Mouse (Mus musculus) kidney, adult 9 months (tissue): ENCODE measurements around the gene Eif4e1b.

ENCODE experiments used
- DNase-seq: peaks from one replicate; pipeline ENCODE4 v3.0.0; 2022

Gene Eif4e1b

DNA sequence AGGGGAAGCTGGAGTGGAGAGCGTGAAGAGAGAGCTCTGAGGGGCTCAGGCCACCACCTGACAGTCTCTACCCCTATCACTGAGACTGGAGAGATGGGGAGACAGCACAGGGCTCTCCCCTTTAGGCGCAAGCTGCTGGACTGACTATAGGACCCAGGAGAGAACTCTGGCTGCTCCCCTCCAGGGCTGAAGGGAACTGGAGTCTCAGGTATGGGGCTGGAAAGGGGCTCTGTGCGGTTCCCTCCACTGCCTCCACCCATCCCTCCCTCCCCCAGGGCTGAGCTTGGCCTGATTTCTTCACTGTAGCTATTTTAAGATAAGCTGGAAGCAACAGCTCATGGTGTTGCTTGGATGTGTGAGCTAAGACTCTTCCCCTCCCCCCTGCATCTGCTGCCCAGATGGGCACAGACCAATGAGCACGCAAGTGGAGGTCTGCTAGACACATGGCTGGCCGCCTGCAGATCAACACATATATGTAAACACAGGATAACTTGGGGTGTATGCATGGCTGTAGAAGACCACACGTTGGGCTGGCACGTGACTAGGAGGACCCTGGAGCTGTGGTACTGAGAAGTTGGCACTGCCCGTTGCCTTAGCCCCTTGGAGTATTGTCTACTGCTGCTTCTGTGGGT, 23.5 kb upstream of the Eif4e1b start:
- no peak for DNase-seq

DNA sequence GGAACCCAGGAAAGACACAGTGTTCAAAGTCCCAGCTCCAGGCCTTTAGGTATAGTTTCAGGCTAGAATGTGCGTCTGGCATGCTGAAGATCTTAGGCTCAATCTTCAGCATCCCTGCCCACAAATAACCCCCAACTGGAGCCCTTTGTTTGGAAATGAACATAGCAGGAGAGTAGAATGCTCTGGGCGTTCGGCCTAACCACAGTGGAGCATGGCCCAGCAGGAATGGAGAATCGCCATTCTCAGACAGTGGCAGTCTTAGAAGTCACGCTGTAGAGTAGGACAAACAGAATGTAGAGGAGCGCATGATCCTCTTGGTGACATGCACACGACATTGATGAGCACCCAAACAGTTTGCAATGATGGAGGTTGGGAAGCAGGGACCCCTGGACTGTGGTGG, 22.9 kb upstream of the Eif4e1b start:
- DNase-seq: no peak

DNA sequence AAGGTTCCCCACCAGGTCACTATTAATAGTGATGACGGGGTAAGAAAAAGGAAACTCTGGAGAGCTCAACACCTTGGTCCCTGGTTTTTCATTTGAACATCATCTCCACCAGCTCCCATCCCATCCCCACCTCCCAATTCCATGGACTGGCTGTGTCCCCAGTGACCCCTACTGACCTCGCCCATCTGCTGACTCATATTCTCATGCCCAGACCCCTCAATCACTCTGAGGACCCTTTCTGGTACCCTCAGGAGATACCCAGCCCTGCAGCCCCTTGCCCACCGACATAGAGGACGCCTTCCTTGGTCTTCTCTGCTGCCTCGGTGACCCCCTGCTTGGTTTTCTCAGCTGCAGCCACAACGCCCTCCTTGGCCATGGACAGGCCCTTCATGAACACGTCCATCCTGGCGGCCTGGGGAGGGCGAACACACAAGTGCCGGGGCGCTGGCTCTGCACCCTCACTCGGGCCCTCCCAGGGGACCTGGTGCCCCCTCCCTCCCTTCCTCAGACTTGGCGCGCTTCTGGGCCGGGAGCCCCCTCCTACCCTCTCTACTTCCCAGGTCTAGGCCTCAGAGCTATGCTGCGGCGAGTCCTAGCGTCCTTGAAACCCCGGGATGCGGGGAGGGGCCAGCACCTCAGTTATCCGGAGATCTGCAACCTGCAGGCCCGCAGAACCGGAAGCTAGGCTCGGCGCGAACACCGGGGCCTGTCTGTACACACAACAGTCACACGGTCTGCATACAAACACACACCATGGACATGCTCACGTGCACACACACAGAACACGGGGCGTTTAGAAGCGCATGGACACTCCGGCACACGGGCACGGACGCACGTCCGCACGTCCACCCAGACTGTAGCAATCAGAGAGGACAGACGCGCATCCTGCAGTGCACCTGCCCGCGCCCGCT, 18.3 kb upstream of the Eif4e1b start:
- no peak for DNase-seq

DNA sequence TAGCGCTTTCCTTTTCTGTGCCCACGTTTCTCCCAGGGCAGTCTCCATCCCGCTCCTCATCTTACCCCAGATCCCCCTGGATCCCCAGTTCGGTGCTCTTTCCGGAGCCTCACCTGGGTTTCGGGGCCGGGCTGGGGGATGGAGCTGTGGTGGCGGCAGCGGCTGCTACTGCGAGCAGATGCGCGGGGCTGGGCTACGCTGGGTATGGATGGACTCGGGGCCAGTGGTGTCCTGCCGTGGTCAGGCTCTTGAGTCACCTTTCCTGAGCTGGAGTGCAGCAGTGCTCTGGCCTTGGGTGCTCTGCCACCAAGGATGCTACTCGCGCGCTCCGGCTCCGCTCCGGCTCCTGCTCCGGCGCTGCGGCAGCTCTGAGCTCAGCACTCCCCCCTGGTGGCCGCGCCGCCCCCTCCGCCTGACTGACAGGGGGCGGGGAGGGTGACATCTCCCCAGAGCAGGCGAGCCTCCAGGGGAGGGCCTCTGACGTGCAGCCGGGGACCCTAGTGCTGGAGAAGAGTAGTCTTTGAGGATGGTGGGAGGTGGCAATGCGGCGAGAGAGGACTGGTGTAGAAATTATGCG, 17.5 kb upstream of the Eif4e1b start, which contains the start of gene Sncb:
Gene Sncb, minus strand, starts transcription at position 404 of the 577 bp plus-strand sequence.
- DNase-seq: peak; percentile 23

DNA sequence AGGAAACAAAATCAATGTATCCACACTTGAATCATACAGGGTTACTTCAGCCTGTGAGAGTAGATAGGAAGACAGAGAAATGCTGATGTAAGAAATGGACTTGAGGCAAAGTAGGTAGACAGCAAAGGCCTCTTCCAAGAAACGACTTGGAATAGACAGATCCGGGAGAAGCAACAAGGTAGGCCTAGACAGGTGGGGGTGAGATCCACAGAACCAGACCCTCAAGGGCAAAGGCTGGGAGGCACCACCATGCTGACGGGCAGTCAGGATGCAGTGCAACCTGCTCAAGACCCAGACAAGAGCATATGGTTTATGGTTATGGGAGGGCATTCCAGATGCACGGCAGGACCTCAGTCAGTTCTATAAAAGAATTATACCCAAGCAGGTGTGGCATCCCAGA, 16.8 kb upstream of the Eif4e1b start:
- DNase-seq: no peak

DNA sequence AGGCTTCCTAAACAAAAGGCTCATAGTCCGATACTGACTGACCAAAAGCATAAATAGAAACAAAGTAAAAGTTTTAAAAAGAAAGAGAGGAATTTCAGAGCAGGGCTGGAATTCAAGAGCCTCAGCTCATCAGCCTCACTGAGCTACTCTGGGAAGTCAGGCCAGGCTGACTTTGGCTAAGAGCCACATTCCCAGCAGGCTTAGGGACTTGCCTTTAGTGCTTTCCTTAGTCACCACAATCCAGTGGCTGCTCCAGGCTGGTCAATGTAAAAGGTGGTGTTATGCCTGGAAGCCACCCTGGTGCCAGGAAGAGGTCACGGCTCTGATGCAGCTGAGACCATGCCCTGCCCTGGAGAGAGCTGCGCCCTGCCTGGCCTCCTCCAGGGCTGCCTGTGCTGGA, 3.2 kb upstream of the Eif4e1b start:
- no peak for DNase-seq

DNA sequence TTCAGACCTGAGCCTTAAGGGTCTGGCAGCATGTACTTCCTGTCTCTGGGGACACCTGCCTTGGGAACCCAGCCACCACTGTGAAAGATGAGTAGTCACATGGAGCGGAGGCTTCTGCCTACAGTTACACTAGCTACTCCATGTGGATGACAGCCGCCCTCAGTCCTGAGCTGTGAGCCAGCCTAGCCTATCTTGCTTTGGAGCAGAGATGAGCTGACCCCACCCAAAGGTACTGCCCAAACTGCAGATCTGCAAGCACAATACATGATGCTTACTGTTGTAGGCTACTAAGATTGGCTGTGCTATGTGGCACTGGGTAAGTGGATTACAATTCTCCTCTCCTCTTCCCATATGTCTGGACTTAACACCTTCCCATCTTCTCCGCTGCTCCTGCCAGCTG, 2.7 kb upstream of the Eif4e1b start:
- no peak for DNase-seq

DNA sequence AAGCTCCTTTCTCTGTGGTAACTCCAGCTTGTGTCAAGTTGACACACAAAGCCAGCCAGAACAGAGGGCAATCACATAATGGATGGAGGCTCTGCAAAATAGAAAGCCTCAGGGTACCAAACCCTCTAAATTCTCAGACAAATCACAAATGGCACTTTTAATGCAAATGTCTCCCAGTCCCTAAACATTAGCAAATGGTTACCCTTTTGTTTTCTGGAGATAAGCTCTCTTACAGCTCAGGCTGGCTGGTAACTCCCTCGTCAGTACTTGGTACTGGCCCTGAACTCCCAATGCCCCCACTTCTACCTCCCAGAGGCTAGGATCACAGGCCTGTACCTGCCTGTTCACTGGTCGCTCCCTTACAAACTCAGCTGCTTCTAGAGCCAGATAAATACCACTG, 563 bp upstream of the Eif4e1b start:
- DNase-seq: no peak

DNA sequence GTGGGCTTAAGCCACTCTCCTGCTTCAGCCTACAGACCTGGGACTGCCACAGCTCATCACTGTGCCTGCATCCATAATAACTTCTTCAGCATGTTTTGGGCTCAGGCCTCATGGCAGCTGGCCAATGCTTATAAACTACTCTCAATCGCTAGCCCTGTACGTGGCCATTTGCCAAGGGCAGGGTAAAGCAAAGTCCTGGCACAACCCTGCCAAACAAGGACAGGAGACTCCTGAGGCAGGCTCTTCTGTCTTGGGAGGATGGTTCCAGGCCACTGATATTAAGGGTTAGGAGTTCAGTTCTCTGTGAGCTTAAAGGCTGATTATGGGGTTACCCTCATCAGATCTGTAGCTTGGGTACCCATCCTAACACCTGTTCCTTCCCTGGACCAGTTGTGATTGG, 3.8 kb downstream of the Eif4e1b start:
- DNase-seq: peak; percentile 57

DNA sequence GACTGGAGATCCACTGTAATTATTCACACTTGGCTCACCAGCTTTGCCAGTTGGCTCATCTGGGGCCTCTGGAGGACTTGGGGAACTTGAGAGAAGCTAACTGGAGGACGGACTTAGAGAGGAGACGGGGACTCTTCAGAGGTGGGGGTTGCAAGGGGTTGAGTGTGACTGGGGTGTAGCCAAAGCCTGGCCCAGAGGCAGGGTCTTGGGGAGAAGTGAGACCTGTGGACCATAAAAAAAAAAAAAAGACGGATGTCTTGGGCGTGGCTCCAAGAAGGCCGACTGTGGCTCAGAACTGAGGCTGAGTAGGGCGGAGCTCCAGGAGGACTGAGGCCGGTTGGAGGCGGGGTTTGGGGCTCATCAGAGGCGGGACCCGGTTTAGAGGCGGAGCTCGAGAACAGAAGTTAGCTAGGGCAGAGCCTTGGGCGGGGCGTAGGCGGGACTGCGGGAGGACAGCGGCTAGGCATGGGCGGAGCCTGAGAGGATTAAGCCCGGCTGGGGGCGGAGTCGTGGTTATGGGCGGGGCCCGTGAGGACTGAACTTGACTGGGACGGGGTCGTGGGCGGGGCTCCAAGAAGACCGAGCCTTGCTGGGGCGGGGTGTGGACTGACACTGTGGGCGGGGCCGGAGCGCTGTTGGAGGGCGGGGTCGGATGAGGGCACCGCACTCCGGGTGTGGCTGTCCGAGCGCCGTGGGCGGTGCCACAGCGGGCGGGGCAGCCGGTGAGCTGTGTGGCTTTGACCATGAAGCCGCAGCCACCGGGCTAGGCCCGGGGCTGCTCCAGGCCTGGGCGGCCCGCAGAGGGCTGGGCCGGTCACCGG, 5.2 kb downstream of the Eif4e1b start, which contains the start of gene Tspan17:
Gene Tspan17, plus strand, starts transcription at position 638 of the 821 bp plus-strand sequence.
- peak; percentile 99 for DNase-seq

DNA sequence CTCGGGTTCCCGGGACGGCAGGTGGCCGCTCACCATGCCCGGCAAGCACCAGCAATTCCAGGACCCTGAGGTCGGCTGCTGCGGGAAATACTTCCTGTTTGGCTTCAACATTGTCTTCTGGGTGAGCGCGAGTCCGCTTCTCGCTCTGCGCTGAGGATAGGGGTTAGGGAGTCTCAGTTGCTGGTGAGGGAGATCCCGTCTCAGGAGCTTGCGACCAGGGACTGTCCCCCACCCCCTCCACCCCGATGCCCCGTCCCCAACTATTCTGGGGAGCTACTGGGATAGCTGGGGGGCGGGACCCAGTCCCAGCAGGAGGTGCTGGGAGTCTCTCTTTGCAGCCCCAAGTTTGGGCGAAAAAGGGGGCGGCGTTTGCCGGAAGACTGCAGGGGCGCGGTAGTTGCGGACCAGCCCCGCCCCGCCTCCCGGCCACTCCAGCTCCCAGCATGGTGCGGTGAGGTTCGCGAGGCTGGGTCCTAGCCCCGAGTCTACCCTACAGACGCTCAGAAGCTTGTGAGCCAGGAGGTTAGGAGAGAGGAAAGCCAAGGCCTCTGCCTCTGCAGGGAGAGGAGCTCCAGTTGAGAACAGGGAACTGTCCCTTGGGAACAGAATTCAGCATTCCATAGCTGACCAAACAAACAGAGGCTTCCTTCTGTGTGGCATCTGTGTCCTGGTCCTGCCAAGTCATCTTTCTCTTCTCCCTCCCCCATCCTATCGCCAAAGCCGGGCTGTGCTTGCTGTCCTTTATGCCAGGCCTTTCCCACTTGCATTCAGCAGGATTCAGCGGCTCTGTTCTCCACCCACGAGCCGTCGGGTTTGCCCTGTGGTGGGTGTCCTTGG, 6.0 kb downstream of the Eif4e1b start:
- peak; percentile 31 for DNase-seq

DNA sequence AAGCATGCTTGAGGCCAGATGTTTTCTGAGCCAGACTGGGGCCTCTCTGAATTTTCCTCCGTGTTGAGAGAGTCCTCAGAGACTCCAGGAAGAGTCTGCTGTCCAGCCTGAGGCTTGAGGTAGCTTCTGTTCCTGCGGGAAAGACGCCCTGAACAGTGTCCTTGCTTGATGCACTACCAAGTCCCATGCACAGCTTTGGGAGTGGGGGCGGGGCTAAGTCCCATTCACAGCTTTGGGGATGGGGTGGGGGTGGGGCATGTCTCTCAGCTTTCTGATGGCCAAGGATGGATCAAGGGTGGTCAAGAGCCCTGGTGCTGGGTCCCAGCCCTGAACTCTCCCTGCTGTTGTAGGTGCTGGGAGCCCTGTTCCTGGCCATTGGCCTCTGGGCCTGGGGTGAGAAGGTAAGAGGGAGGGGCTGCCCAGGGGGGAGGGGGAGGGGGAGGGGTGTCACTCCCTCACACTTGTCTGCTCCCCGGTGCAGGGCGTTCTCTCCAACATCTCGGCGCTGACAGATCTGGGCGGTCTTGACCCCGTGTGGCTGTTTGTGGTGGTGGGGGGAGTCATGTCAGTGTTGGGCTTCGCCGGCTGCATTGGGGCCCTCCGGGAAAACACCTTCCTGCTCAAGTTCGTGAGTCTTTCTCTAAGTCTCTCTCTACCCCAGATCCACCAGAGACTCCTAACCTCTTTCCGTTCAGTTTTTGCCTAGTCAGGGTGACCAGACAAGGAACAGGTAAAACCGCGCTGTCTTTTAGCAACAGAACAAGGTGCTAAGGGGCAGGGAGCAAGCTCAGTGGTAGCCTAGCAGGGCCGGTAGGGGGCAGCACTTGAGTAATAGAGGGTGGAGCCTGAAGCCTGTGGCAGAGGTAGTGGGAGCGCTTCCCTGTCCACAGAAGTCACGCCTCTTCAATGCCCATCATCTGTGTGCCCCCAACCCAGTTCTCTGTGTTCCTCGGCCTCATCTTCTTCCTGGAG, 8.7 kb downstream of the Eif4e1b start:
- DNase-seq: no peak

DNA sequence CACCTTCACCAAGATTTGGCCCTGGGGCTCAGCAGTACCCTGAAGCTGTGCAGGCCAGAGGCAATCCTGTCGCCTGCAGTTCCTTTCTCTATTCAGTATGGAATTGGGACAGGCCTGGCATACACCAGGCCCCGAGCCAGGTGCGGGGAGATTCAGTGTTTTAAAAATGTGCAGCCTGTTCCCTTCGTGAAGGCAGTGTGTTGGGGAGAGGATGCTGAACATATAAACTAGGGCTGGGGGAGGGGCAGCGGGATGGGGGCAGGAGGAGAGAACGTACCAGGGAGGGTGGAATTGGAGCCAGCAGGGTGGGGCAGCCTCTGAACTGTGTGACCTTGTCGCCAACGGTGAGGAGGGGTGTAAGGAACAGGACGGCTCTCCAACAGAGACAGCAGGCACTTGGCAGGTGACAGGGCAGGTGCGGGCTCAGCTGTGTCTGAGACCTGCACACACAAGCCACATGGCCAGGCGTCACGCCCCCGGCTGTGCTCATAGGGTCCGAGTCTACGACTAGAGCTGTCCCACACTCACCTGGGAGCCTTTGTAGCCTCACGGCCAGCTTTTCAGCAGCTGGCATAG, 10.3 kb downstream of the Eif4e1b start:
- DNase-seq: no peak

DNA sequence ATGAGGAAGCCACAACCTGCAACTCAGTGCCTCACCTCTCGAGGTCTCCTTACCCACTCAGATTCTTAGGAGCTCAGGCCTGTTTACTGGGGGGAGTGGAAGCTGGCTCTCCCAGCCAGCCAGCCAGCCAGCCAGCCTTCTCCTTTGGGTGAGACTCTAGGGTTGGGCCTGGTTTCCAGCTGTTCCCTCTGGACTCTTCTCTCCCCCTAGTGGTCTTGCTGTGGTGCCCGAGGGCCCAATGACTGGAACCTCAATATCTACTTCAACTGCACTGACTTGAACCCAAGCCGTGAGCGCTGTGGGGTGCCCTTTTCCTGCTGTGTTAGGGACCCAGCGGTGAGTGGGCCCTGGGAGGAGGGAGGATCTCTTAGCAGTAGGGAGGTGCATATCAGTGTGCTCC, 11.0 kb downstream of the Eif4e1b start:
- DNase-seq: no peak

DNA sequence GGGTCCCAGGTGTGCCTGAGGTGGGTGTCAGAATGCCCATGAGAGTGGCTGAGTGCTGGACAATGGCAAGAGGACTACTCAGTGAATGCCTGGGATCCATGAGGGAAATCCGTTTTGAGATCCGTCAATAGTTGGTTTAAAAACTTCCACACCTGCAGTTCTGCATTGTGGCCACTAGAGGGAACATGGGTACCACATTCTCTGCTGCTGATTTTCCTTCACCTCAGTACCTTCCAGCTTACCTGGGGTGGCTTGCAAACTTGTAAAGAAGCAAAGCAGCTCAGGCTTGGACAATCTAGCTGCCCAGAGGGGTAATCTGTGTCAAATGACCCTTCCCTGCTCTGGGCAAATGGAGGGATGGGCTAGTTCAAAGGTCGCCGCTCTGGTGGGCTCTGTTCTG, 13.6 kb downstream of the Eif4e1b start:
- peak; percentile 57 for DNase-seq

DNA sequence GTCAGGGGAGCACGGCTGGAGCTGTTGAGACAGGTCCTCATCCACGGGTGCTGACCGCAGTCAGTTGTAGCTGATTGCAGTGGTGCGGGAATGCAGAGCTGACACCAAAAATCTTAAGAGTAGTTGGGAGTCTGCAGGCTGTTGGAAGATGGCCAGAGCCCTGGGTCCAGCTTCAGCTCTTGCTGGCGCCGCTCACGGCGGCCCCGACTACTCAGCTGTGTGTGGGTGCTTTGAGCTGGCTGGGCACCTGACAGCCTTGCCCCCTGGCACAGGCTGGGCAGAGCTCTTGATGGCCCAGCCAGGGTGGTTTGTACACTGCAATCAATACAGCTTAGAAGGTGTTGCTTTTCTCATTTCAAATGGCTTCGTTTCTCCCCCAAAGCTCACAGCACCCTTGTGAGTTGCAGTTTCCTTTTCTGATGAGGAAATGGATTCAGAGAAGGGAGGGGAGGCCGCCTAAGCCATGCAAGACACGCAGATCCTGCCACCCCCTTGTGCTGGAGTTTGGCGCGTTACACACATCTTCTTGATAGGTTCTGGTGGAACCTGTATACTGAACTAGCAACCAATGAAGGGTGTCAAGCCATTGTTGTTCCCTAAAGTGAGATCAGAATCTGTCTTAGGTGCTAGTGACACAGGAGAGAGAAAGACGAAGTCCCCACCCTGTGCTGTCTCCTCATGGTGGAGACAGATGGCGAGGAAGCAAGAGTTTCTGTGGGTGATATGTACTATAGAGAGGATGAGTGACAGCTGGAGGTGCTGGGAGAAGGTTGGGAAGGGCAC, 14.3 kb downstream of the Eif4e1b start:
- DNase-seq: no peak

DNA sequence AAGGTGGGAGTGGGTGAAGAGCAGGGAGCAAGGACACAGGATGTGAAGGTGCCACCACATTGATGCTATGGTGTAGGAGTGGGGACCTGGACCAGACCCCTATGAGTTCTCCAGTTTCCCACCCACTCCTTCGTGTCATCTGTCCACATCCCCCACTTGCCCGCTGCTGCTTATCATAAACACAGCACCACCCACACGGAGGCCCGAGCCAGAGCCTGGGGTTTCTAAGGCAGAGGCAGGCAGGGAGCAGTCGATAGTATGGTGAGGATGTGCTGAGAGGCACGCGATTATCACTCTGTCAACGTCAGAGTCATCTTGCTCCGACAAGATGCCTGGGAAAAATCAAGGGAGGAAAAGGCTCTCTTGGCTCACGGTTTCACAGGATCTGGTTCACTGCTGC, 14.9 kb downstream of the Eif4e1b start:
- no peak for DNase-seq

DNA sequence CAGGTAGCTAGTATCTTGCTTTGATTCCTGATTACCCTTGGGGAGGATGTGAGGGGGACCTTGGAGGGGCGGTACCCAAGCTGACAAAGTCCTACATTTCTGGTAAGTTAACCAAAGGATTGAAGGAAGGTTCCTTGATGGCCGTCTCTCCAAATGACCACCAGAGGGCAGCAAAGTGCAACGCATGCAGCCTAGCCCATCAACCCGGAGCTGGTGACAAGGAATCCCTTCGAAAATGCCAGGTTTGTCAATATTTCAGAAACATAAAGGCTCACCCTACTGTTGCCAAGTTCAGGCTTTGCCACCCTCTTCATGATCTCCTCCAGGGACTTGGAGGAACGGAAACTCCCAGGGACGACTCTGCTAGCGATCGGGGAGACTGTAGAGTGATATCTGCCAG, 15.9 kb downstream of the Eif4e1b start:
- peak; percentile 74 for DNase-seq

DNA sequence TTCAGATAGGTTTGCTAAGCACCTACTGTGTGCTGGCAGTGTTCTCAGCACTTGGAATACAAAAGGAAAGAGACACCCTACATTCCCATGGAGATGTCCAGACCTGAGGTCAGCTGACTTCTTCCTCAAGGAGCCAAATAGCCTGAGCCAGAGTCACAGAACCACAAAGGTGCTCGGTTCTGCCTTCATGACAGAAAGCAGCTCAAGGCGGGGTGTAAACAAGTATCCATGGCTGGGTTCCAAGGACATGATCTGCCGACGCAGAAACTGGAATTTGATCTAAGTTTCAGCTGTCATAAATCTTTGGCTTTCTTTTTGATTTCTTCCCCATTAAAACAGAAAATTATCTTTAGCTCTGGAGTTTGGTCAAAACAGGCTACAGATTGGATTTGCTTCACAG, 16.4 kb downstream of the Eif4e1b start:
- DNase-seq: peak; percentile 26

DNA sequence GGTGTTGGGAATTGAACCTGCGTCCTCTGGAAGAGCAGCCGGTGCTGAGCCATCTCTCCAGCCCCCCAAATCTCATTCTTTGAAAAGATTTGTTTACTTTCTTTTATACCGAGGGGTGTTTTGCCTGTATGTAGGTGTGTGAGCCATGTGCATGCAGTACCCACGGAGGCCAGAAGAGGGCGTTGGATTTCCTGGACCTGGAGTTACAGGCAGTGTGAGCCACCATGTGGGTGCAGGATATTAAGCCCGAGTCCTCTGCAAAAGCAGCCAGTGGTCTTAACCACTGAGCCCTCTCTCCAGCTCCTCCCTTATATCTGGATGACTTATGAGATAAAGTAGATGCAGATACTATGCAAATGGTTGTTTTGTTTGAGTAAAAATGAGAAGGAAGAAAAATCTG, 19.2 kb downstream of the Eif4e1b start:
- DNase-seq: no peak
